Mouse (Mus musculus) cerebellum, adult 9-11 months (tissue): ENCODE data around the gene Zfp784.
"Not testable (repeated sequence)": the region's sequence is repeated elsewhere in the genome, so short reads cannot be mapped to it uniquely, and the experiment has no call there.

ENCODE experiments used
- DNase-seq: peaks from one replicate; pipeline ENCODE4 v3.0.0; 2022

The Zfp784 gene

GRCm38 (mm10) chr7:5038109-5038732 is at the start of gene Zfp784:
Gene Zfp784, minus strand, starts transcription at chr7:5038446.
- peak; percentile 96 for DNase-seq

GRCm38 (mm10) chr7:5087886-5088285 is 49.6 kb upstream of the Zfp784 start:
- peak; percentile 5 for DNase-seq

GRCm38 (mm10) chr7:5086921-5087440 is 48.7 kb upstream of the Zfp784 start:
- peak; percentile 5 for DNase-seq

- no peak for DNase-seq
Measured at GRCm38 (mm10) chr7:5085512-5085911, 47.3 kb upstream of the Zfp784 start.

GRCm38 (mm10) chr7:5083325-5084105 is 45.3 kb upstream of the Zfp784 start:
- DNase-seq: peak; percentile 24

- DNase-seq: peak; percentile 15
Measured at GRCm38 (mm10) chr7:5081939-5082338, 43.7 kb upstream of the Zfp784 start.

GRCm38 (mm10) chr7:5081241-5081640 is 43.0 kb upstream of the Zfp784 start:
- peak; percentile 31 for DNase-seq

GRCm38 (mm10) chr7:5080815-5081214 is 42.6 kb upstream of the Zfp784 start:
- peak; percentile 47 for DNase-seq

GRCm38 (mm10) chr7:5080010-5080751 is 41.9 kb upstream of the Zfp784 start, which contains the start of gene Epn1:
Gene Epn1, plus strand, starts transcription at chr7:5080235.
- peak; percentile 97 for DNase-seq

GRCm38 (mm10) chr7:5079365-5080009 is 41.2 kb upstream of the Zfp784 start:
- DNase-seq: not testable (repeated sequence)

- DNase-seq: no peak
Measured at GRCm38 (mm10) chr7:5076931-5077330, 38.7 kb upstream of the Zfp784 start.

GRCm38 (mm10) chr7:5074984-5075383 is 36.7 kb upstream of the Zfp784 start:
- DNase-seq: no peak

GRCm38 (mm10) chr7:5073586-5073985 is 35.3 kb upstream of the Zfp784 start:
- no peak for DNase-seq

GRCm38 (mm10) chr7:5064886-5065285 is 26.6 kb upstream of the Zfp784 start:
- no peak for DNase-seq

- no peak for DNase-seq
Measured at GRCm38 (mm10) chr7:5062360-5063001, 24.2 kb upstream of the Zfp784 start.

- peak; percentile 96 for DNase-seq
Measured at GRCm38 (mm10) chr7:5061774-5062359, 23.6 kb upstream of the Zfp784 start, which contains the start of gene U2af2. Gene U2af2, plus strand, starts transcription at chr7:5062143.

- DNase-seq: peak; percentile 98
Measured at GRCm38 (mm10) chr7:5060944-5061773, 22.9 kb upstream of the Zfp784 start.

- DNase-seq: peak; percentile 94
Measured at GRCm38 (mm10) chr7:5060239-5060731, 22.0 kb upstream of the Zfp784 start.

- peak; percentile 73 for DNase-seq
Measured at GRCm38 (mm10) chr7:5059421-5059820, 21.2 kb upstream of the Zfp784 start.

- no peak for DNase-seq
Measured at GRCm38 (mm10) chr7:5058631-5059030, 20.4 kb upstream of the Zfp784 start.

GRCm38 (mm10) chr7:5057804-5058203 is 19.6 kb upstream of the Zfp784 start:
- DNase-seq: no peak
